Mouse (Mus musculus) layer of hippocampus, adult 18-20 months (tissue): ENCODE data around the gene Gatc. TPM values are rescaled to one million over a fixed set of nuclear protein-coding genes. Genes with fewer than 3 reads are reported as not detected.

ENCODE experiments used
- DNase-seq, 2 experiments: peaks; one replicate each; pipeline ENCODE4 v3.0.0; 2022; ENCODE audit warnings: low spot score in 2 of 2
- total RNA-seq, 2 experiments: library from RNA; stranded (reverse); gene quantifications; 2 replicates each; pipeline ENCODE4 v1.2.3; 2021

Gatc gene
- total RNA-seq, 2 experiments from 2014 or later, result 17.9 to 21.8 TPM

GRCm38 (mm10) chr5:115284735-115285134, 56.2 kb downstream of the Gatc start:
- no peak for DNase-seq

Other genes with a start within 250 kb of the Gatc start
- not detected for gene Gm10401, start 242.9 kb downstream of the Gatc start, total RNA-seq
- 1 to 10 TPM; 7.5 to 8.1 TPM for gene Acads, start 221.8 kb downstream of the Gatc start, total RNA-seq
- gene Unc119b, start 206.2 kb downstream of the Gatc start, total RNA-seq, result 10 to 100 TPM; 28.1 to 30.2 TPM
- gene Mlec, start 183.0 kb downstream of the Gatc start, total RNA-seq, result 10 to 100 TPM; 92.5 to 95.1 TPM
- 100 to 1,000 TPM; 122 to 123 TPM for gene Cabp1, start 146.8 kb downstream of the Gatc start, total RNA-seq
- 100 to 1,000 TPM; 105 to 112 TPM for gene Pop5, start 105.3 kb downstream of the Gatc start, total RNA-seq
- 100 to 1,000 TPM; 240 to 249 TPM for gene Rnf10, start 68.3 kb downstream of the Gatc start, total RNA-seq
- 10 to 100 TPM; 42.0 to 44.9 TPM for gene Coq5, start 61.5 kb downstream of the Gatc start, total RNA-seq
- gene Dynll1, start 40.2 kb downstream of the Gatc start, total RNA-seq, result 100 to 1,000 TPM; 720 to 803 TPM
- 10 to 100 TPM; 81.2 to 88.2 TPM for gene Srsf9, start 14.0 kb downstream of the Gatc start, total RNA-seq
- gene Triap1, start within 50 bp of the Gatc start, total RNA-seq, result 10 to 100 TPM; 22.7 to 26.4 TPM
- 100 to 1,000 TPM; 742 to 760 TPM for gene Cox6a1, start 7.8 kb upstream of the Gatc start, total RNA-seq
- gene Msi1, start 88.4 kb upstream of the Gatc start, total RNA-seq, result 10 to 100 TPM; 50.7 to 53.3 TPM
- not detected for gene Pla2g1b, start 125.1 kb upstream of the Gatc start, total RNA-seq
- 10 to 100 TPM; 27.9 to 35.7 TPM for gene Sirt4, start 143.5 kb upstream of the Gatc start, total RNA-seq
- gene Pxn, start 165.5 kb upstream of the Gatc start, total RNA-seq, result 10 to 100 TPM; 34.5 to 42.3 TPM
- gene Rplp0, start 218.3 kb upstream of the Gatc start, total RNA-seq, result 100 to 1,000 TPM; 210 to 218 TPM
- gene Gcn1l1, start 224.1 kb upstream of the Gatc start, total RNA-seq, result 10 to 100 TPM; 64.0 to 68.7 TPM